Mouse (Mus musculus): Measurements from ENCODE around the gene Lrig2. TPM values are rescaled to one million over a fixed set of nuclear protein-coding genes. Genes with fewer than 3 reads are reported as not detected.

Lrig2 gene
- polyA plus RNA-seq, 1 experiment from 2014 or later, result 19.5 TPM

GRCm38 (mm10) chr3:104367912-104368311 is 143.8 kb downstream of the Lrig2 start:
- Histone ChIP-seq H3K4me3 (replicated peaks) (no peak overlapping the region), H3K36me3 (no peaks in the 10 kb centered on the region), H3K4me2 (replicated peaks) (no peak overlapping the region), H3K9ac (no peak overlapping the region), H3K27me3 (no peaks in the 10 kb centered on the region), H3K27ac (replicated peaks) (no peak overlapping the region), H3K9me3 (replicated peaks) (no peaks in the 10 kb centered on the region), H3K4me1 (no peaks in the 10 kb centered on the region)
- peak; percentile 73 for ATAC-seq (ENCODE audit: insufficient number of reproducible peaks, low FRiP score, low TSS enrichment, low read depth)
- WGBS, result 64% methylated on average over 2 of the region's 2 CpGs

DNA sequence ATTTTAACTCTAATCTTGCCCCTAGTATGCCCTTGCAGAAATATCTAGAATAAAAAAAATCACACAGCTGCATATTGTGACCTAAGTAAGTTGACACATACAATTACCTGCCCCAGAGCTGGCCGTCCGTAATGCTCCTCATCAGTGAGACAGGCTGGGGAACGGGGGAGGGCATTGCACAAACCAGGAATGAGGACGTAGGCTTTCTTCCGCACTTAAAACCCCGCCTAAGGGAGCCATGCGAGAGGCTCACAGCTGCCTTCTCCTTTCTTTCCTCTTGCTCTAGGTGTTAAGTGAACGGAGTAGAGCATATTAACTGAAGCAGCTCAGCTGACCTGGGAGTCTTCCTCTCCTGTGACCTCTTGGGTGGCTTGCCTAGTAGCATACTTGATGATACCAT is 149.9 kb downstream of the Lrig2 start:
- peaks cover 12% of the 10 kb centered on the region for H3K4me1 ChIP-seq
- 71% methylated on average over 8 of the region's 8 CpGs for WGBS
- no peak overlapping the region for H3K4me2 ChIP-seq (replicated peaks)
- no peaks in the 10 kb centered on the region for H3K9me3 ChIP-seq (replicated peaks)
- H3K27ac ChIP-seq (replicated peaks), result no peak overlapping the region
- ATAC-seq (ENCODE audit: insufficient number of reproducible peaks, low FRiP score, low TSS enrichment, low read depth), result no peak
- no peak overlapping the region for H3K4me3 ChIP-seq (replicated peaks)
- H3K9ac ChIP-seq, result no peak overlapping the region
- no peaks in the 10 kb centered on the region for H3K27me3 ChIP-seq
- no peaks in the 10 kb centered on the region for H3K36me3 ChIP-seq

DNA sequence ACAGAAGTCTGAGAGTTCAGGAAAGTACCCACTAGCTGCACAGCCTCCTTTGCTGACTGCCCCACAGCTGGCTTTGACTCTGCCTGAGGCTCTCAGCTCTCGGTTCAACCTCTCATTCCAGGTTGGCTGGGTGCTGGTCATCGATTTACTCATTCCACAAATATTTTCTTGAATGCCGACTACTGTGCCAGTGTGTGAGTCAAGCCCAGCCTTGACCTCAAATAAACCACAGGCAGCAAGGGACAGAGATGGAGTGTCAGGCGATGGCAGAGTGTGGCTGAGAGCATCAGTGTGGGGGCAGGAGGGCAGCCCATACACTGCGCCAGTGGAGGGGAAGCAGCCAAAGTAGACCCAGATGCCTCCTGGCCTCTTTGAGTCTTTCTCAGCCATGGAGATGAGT is 151.4 kb downstream of the Lrig2 start:
- no peak overlapping the region for H3K4me2 ChIP-seq (replicated peaks)
- 46% methylated on average over 5 of the region's 5 CpGs for WGBS
- no peaks in the 10 kb centered on the region for H3K36me3 ChIP-seq
- H3K9ac ChIP-seq, result no peak overlapping the region
- peaks cover 12% of the 10 kb centered on the region for H3K4me1 ChIP-seq
- no peaks in the 10 kb centered on the region for H3K27me3 ChIP-seq
- ATAC-seq (ENCODE audit: insufficient number of reproducible peaks, low FRiP score, low TSS enrichment, low read depth), result no peak
- no peak overlapping the region for H3K4me3 ChIP-seq (replicated peaks)
- no peak overlapping the region for H3K27ac ChIP-seq (replicated peaks)
- no peaks in the 10 kb centered on the region for H3K9me3 ChIP-seq (replicated peaks)

GRCm38 (mm10) chr3:104359225-104360135 is 152.2 kb downstream of the Lrig2 start:
- Histone ChIP-seq H3K4me1 (peaks cover 12% of the 10 kb centered on the region), H3K9me3 (replicated peaks) (no peaks in the 10 kb centered on the region), H3K27me3 (no peaks in the 10 kb centered on the region), H3K36me3 (no peaks in the 10 kb centered on the region), H3K9ac (no peak overlapping the region), H3K4me2 (replicated peaks) (no peak overlapping the region), H3K4me3 (replicated peaks) (no peak overlapping the region), H3K27ac (replicated peaks) (no peak overlapping the region)
- WGBS, result 48% methylated on average over 8 of the region's 8 CpGs
- ATAC-seq (ENCODE audit: insufficient number of reproducible peaks, low FRiP score, low TSS enrichment, low read depth), result peak; percentile 44; the same call in 1 of the 2 replicates

DNA sequence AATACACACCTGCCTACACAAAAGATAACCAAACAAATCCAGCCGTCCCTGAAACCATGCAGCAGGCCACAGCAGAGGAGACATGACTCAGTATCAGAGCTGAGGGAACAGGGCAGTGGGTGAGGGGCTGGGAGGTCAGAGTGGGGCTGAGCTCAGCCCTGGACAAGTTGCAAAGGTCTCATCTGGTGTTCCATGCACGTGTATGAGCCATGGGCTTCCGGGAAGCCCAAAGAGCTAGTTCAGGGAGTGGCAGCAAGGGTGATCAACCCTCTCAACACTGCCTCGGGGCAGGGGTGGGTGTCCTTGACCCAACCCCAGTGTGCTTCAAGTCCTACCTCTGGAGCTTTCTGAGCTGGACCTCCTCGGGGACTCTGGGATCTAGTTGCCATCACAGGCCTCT is 153.0 kb downstream of the Lrig2 start:
- peaks cover 12% of the 10 kb centered on the region for H3K4me1 ChIP-seq
- H3K36me3 ChIP-seq, result no peaks in the 10 kb centered on the region
- no peak overlapping the region for H3K9ac ChIP-seq
- no peak overlapping the region for H3K4me2 ChIP-seq (replicated peaks)
- H3K27ac ChIP-seq (replicated peaks), result no peak overlapping the region
- WGBS, result 77% methylated on average over 5 of the region's 5 CpGs
- no peaks in the 10 kb centered on the region for H3K9me3 ChIP-seq (replicated peaks)
- ATAC-seq (ENCODE audit: insufficient number of reproducible peaks, low FRiP score, low TSS enrichment, low read depth), result no peak
- no peak overlapping the region for H3K4me3 ChIP-seq (replicated peaks)
- no peaks in the 10 kb centered on the region for H3K27me3 ChIP-seq

DNA sequence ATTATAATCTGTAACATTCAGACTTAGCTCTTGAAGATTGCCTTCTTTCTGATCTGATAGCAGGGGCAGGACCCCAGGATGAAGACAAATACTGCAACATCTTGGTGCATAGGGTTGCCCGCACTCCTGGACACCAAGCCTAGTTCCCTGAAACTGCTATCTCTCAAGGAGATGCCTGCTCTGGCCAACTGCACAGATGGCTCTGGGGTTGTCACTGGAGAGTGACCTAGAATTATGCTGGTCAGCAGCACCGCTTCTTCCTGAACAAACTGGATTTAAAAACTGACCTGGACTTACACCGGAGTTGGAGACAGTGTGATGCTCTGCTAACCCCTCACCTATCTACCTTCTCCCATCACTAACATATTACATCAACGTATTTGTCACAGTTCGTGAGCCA is 155.6 kb downstream of the Lrig2 start:
- ATAC-seq (ENCODE audit: insufficient number of reproducible peaks, low FRiP score, low TSS enrichment, low read depth), result no peak

GRCm38 (mm10) chr3:104353884-104354283 is 157.8 kb downstream of the Lrig2 start:
- H3K27me3 ChIP-seq, result no peaks in the 10 kb centered on the region
- ATAC-seq (ENCODE audit: insufficient number of reproducible peaks, low FRiP score, low TSS enrichment, low read depth), result no peak
- 56% methylated on average over 3 of the region's 3 CpGs for WGBS
- no peak overlapping the region for H3K27ac ChIP-seq (replicated peaks)
- H3K36me3 ChIP-seq, result no peaks in the 10 kb centered on the region
- no peak overlapping the region for H3K4me3 ChIP-seq (replicated peaks)
- no peak overlapping the region for H3K9ac ChIP-seq
- peaks cover 24% of the 10 kb centered on the region for H3K4me1 ChIP-seq
- H3K4me2 ChIP-seq (replicated peaks), result no peak overlapping the region
- H3K9me3 ChIP-seq (replicated peaks), result no peaks in the 10 kb centered on the region

More for the DNA sequence above, 155.6 kb downstream of the Lrig2 start:
- Histone ChIP-seq H3K4me1 (peaks cover 18% of the 10 kb centered on the region), H3K27me3 (no peaks in the 10 kb centered on the region), H3K4me3 (replicated peaks) (no peak overlapping the region), H3K27ac (replicated peaks) (no peak overlapping the region), H3K9ac (no peak overlapping the region), H3K36me3 (no peaks in the 10 kb centered on the region), H3K9me3 (replicated peaks) (no peaks in the 10 kb centered on the region), H3K4me2 (replicated peaks) (no peak overlapping the region)
- 91% methylated on average over 5 of the region's 5 CpGs for WGBS

- no peak overlapping the region for H3K27ac ChIP-seq (replicated peaks)
- no peak overlapping the region for H3K4me3 ChIP-seq (replicated peaks)
- H3K36me3 ChIP-seq, result no peaks in the 10 kb centered on the region
- no peak overlapping the region for H3K9ac ChIP-seq
- H3K9me3 ChIP-seq (replicated peaks), result no peaks in the 10 kb centered on the region
- H3K27me3 ChIP-seq, result no peaks in the 10 kb centered on the region
- peaks cover 24% of the 10 kb centered on the region for H3K4me1 ChIP-seq
- no peak for ATAC-seq (ENCODE audit: insufficient number of reproducible peaks, low FRiP score, low TSS enrichment, low read depth)
- WGBS, result 53% methylated on average over 7 of the region's 7 CpGs
- H3K4me2 ChIP-seq (replicated peaks), result no peak overlapping the region
These were observed 159.2 kb downstream of the Lrig2 start for GRCm38 (mm10) chr3:104352358-104353060.

GRCm38 (mm10) chr3:104350253-104350945 is 161.3 kb downstream of the Lrig2 start:
- Histone ChIP-seq H3K36me3 (no peaks in the 10 kb centered on the region), H3K4me2 (replicated peaks) (no peak overlapping the region), H3K9ac (no peak overlapping the region), H3K27ac (replicated peaks) (peak overlapping the region; percentile 75), H3K9me3 (replicated peaks) (no peaks in the 10 kb centered on the region), H3K4me1 (peaks cover 24% of the 10 kb centered on the region), H3K27me3 (no peaks in the 10 kb centered on the region), H3K4me3 (replicated peaks) (no peak overlapping the region)
- no peak for ATAC-seq (ENCODE audit: insufficient number of reproducible peaks, low FRiP score, low TSS enrichment, low read depth)
- WGBS, result 56% methylated on average over 2 of the region's 2 CpGs

- no peaks in the 10 kb centered on the region for H3K36me3 ChIP-seq
- no peaks in the 10 kb centered on the region for H3K9me3 ChIP-seq (replicated peaks)
- WGBS, result 54% methylated on average over 2 of the region's 2 CpGs
- 0 out of 2 replicates have a peak, but pooled peaks have one; percentile 27 for ATAC-seq (ENCODE audit: insufficient number of reproducible peaks, low FRiP score, low TSS enrichment, low read depth)
- no peak overlapping the region; the same call in 1 of the 2 replicates for H3K4me2 ChIP-seq (replicated peaks)
- peak overlapping the region; percentile 75 for H3K27ac ChIP-seq (replicated peaks)
- peaks cover 24% of the 10 kb centered on the region for H3K4me1 ChIP-seq
- no peak overlapping the region for H3K9ac ChIP-seq
- no peak overlapping the region for H3K4me3 ChIP-seq (replicated peaks)
- H3K27me3 ChIP-seq, result no peaks in the 10 kb centered on the region
These were observed 161.9 kb downstream of the Lrig2 start for GRCm38 (mm10) chr3:104349847-104350228.
